Mouse (Mus musculus): ENCODE measurements around the gene Tmem101. TPM values are rescaled to one million over a fixed set of nuclear protein-coding genes. Genes with fewer than 3 reads are reported as not detected.
A peak's percentile ranks its signal among the peaks of the same experiment; 100 is the strongest.

Gene Tmem101
- polyA plus RNA-seq, 1 experiment from 2014 or later = 25.0 TPM

DNA sequence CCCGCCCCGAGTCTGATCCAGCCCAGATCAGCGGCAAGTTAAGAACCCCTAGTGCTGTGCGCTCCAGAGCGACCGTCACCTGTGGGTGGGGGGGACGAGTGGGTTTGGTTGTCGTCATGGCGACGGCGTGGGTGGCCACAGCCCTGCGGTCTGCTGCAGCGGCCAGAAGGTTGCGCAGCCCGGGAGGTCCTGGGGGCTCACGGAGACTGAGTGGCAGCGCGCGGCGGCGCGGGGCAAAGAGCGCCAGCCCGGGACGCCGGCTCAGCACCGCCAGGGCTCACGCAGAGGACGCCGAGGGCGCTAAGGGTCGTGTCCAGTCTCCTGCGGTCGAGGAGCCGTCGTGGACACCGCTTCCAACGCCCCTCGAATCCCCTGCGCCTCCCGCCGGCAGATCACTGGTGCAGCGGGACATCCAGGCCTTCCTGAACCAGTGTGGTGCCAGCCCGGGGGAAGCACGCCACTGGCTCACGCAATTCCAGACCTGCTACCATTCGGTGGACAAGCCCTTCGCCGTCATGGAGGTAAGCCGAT, 10.7 kb downstream of the Tmem101 start, which contains the start of gene Nags:
Gene Nags (plus strand): TSS at position 43 of the 531 bp plus-strand sequence.
- Histone ChIP-seq H3K4me2 (ENCODE audit: low read length) (peak within 1 kb of the TSS; percentile 51), H3K4me1 (replicated peaks; ENCODE audit: insufficient read depth, low read length) (peaks cover 9% of the 10 kb centered on the region; the same call in 1 of the 2 replicates), H3K4me3 (replicated peaks; ENCODE audit: low read depth, low read length) (peak within 1 kb of the TSS; percentile 26), H3K36me3 (ENCODE audit: insufficient read depth, low read length) (no peaks in the 10 kb centered on the region), H3K9ac (ENCODE audit: low read depth, low read length) (no peak within 1 kb of the TSS), H3K9me3 (replicated peaks; ENCODE audit: low read length) (no peaks in the 10 kb centered on the region), H3K27ac (no peak within 1 kb of the TSS), H3K27me3 (ENCODE audit: insufficient read depth, low read length) (peaks cover 36% of the 10 kb centered on the region)
- DNase-seq (ENCODE audit: low spot score) = no peak
- ATAC-seq (replicated peaks; ENCODE audit: low FRiP score, low read depth) = no peak
- no peak for TF ChIP-seq CTCF (IDR thresholded peaks at IDR 0.05; ENCODE audit: low read depth)
- 1% methylated on average over 50 of the region's 50 CpGs for WGBS

DNA sequence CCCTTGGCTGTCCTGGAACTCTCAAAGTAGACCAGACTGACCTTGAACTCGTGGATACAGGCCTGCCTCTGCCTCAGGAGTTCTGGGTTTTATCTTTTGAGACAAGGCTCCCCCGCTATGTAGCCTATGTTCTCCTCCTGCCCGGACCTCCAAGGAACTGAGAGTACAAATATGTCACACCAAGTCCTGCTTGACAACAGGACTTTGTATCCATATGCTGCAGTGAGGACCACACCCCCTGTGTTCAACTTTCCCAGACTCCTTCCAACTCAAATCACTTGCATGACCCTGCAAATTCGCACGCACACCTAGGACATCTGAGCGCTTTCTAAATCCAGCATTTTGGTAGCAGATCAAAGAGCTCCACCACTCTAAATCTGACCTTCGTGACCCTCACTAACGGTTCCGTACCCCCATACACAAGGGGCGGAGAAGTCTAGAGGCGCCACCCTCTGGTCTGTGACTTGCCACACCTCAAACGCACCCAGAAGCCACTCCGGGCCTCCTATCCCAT, 11.2 kb downstream of the Tmem101 start:
- ATAC-seq (replicated peaks; ENCODE audit: low FRiP score, low read depth) = no peak
- Histone ChIP-seq H3K4me2 (ENCODE audit: low read length) (peak overlapping the region; percentile 51), H3K9ac (ENCODE audit: low read depth, low read length) (no peak overlapping the region), H3K36me3 (ENCODE audit: insufficient read depth, low read length) (no peaks in the 10 kb centered on the region), H3K4me3 (replicated peaks; ENCODE audit: low read depth, low read length) (peak overlapping the region; percentile 26), H3K27me3 (ENCODE audit: insufficient read depth, low read length) (peaks cover 36% of the 10 kb centered on the region), H3K9me3 (replicated peaks; ENCODE audit: low read length) (no peaks in the 10 kb centered on the region), H3K27ac (no peak overlapping the region), H3K4me1 (replicated peaks; ENCODE audit: insufficient read depth, low read length) (peaks cover 9% of the 10 kb centered on the region; the same call in 1 of the 2 replicates)
- no peak for DNase-seq (ENCODE audit: low spot score)
- no peak for TF ChIP-seq CTCF (IDR thresholded peaks at IDR 0.05; ENCODE audit: low read depth)
- WGBS = 30% methylated on average over 13 of the region's 13 CpGs

DNA sequence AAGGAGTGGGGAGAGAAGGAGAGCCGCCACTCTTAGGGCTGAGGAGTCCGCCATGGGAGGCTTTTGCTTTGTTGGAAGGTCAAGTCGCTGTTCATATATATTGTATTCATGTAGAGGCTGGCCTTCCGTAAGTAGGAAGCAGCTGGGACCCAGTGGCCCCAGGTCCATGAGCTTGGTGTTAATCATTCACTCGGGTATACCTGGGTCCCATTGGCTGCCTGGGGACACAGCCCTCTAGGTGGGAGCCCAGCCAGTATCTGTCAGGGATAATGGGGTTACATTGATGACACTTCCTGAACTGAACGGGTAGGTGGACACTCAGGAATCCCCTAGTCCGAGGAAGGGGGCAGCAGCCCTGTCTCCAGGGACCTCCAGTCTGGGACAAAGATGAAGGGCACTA, 13.8 kb downstream of the Tmem101 start:
- H3K27ac ChIP-seq = no peak overlapping the region
- peaks cover 24% of the 10 kb centered on the region for H3K27me3 ChIP-seq (ENCODE audit: insufficient read depth, low read length)
- no peak overlapping the region for H3K4me3 ChIP-seq (replicated peaks; ENCODE audit: low read depth, low read length)
- H3K9me3 ChIP-seq (replicated peaks; ENCODE audit: low read length) = no peaks in the 10 kb centered on the region
- no peak for TF ChIP-seq CTCF (IDR thresholded peaks at IDR 0.05; ENCODE audit: low read depth)
- H3K4me2 ChIP-seq (ENCODE audit: low read length) = no peak overlapping the region
- ATAC-seq (replicated peaks; ENCODE audit: low FRiP score, low read depth) = 0 out of 2 replicates have a peak, but pooled peaks have one; percentile 29
- whole genome bisulfite sequencing = 53% methylated on average over 7 of the region's 7 CpGs
- no peak overlapping the region for H3K9ac ChIP-seq (ENCODE audit: low read depth, low read length)
- H3K4me1 ChIP-seq (replicated peaks; ENCODE audit: insufficient read depth, low read length) = peaks cover 9% of the 10 kb centered on the region; the same call in 1 of the 2 replicates
- no peak for DNase-seq (ENCODE audit: low spot score)
- H3K36me3 ChIP-seq (ENCODE audit: insufficient read depth, low read length) = no peaks in the 10 kb centered on the region

DNA sequence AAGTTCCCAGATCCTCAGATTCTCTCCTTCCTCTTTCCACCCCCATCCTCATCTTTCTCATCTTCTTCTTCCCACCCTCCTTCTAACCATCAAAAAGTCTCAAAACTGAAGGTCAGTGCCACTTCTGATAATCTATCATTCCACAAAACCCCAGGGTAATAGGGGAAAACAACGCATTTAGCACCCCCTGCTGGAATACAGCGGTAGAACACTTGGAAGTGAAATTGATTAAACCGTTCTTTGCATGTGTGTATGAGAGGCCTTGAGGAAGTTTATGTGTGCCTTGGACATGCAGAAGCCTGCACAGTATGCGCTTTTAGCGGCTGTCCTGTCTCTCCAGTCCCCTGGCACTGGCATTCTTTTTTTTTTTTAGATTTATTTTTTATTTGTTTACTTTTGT, 15.7 kb downstream of the Tmem101 start:
- H3K36me3 ChIP-seq (ENCODE audit: insufficient read depth, low read length) = no peaks in the 10 kb centered on the region
- no peak overlapping the region for H3K4me2 ChIP-seq (ENCODE audit: low read length)
- H3K27me3 ChIP-seq (ENCODE audit: insufficient read depth, low read length) = peaks cover 8% of the 10 kb centered on the region
- H3K4me3 ChIP-seq (replicated peaks; ENCODE audit: low read depth, low read length) = no peak overlapping the region
- DNase-seq (ENCODE audit: low spot score) (peak; percentile 76), ATAC-seq (replicated peaks; ENCODE audit: low FRiP score, low read depth) (no peak)
- H3K9me3 ChIP-seq (replicated peaks; ENCODE audit: low read length) = no peaks in the 10 kb centered on the region
- 1% methylated on average over 5 of the region's 5 CpGs for WGBS
- no peak overlapping the region for H3K27ac ChIP-seq
- peaks cover 5% of the 10 kb centered on the region; the same call in 1 of the 2 replicates for H3K4me1 ChIP-seq (replicated peaks; ENCODE audit: insufficient read depth, low read length)
- peak; percentile 93 for TF ChIP-seq CTCF (IDR thresholded peaks at IDR 0.05; ENCODE audit: low read depth)
- no peak overlapping the region for H3K9ac ChIP-seq (ENCODE audit: low read depth, low read length)

DNA sequence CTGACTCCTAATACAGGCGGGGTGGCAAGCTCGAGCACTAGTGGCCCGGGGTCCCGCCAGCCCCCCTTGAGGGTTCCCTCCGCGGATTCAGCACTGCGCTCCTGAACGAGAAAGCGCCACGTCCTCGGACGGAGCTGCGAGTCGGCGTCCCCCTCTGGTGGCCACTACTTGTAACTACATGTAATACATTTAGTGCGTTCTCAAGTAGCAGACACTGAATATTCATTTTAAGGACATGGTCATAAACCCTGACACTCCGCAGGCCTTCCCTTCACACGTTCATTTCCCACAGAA, 17.8 kb downstream of the Tmem101 start:
- H3K4me2 ChIP-seq (ENCODE audit: low read length) = peak overlapping the region; percentile 47
- peak; percentile 94 for TF ChIP-seq CTCF (IDR thresholded peaks at IDR 0.05; ENCODE audit: low read depth)
- DNase-seq (ENCODE audit: low spot score) (peak; percentile 88), ATAC-seq (replicated peaks; ENCODE audit: low FRiP score, low read depth) (no peak)
- H3K9me3 ChIP-seq (replicated peaks; ENCODE audit: low read length) = no peaks in the 10 kb centered on the region
- no peaks in the 10 kb centered on the region for H3K36me3 ChIP-seq (ENCODE audit: insufficient read depth, low read length)
- under 1% methylated on average over 18 of the region's 18 CpGs for WGBS
- no peak overlapping the region for H3K9ac ChIP-seq (ENCODE audit: low read depth, low read length)
- H3K27ac ChIP-seq = no peak overlapping the region
- H3K4me1 ChIP-seq (replicated peaks; ENCODE audit: insufficient read depth, low read length) = no peaks in the 10 kb centered on the region
- no peak overlapping the region for H3K4me3 ChIP-seq (replicated peaks; ENCODE audit: low read depth, low read length)
- no peaks in the 10 kb centered on the region for H3K27me3 ChIP-seq (ENCODE audit: insufficient read depth, low read length)

DNA sequence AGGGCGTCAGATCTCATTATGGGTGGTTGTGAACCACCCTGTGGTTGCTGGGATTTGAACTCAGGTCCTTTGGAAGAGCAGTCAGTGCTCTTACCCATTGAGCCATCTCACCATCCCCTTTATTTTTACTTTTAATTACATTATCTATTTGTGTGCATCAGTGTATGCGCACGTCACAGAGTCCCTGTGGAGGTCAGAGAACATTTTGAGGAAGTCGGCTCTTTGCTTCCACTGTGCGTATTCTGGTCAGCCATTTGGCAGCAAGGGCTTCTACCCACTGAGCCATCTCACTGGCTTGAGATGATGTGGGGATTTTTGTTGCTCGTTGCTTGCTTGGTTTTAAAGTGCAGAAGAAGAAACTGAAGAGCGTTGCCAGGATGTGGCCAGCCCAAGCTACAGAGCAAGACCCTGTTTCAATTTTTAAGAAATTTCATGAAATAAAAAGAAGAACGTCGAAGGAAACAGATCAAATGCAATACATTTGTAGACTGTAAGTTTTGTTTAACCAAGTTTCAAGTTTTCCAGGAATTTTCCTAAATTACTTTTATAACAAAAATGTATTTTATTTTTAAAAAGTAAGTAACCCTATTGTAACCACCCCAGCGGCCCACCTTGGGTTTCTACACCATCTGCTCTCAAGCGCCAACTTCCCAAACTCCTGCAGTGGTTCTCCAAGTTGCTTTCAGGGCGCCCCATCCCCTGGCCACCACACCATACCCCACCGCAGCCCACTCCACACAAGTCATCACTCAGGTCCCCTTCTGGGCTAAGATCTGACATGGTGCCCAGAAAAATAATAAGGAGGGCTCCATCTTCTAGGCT, 18.4 kb downstream of the Tmem101 start:
- Histone ChIP-seq H3K4me2 (ENCODE audit: low read length) (peak overlapping the region; percentile 47), H3K9me3 (replicated peaks; ENCODE audit: low read length) (no peaks in the 10 kb centered on the region), H3K27ac (no peak overlapping the region), H3K36me3 (ENCODE audit: insufficient read depth, low read length) (no peaks in the 10 kb centered on the region), H3K27me3 (ENCODE audit: insufficient read depth, low read length) (no peaks in the 10 kb centered on the region), H3K4me3 (replicated peaks; ENCODE audit: low read depth, low read length) (no peak overlapping the region), H3K9ac (ENCODE audit: low read depth, low read length) (no peak overlapping the region), H3K4me1 (replicated peaks; ENCODE audit: insufficient read depth, low read length) (no peaks in the 10 kb centered on the region)
- 47% methylated on average over 13 of the region's 13 CpGs for WGBS
- ATAC-seq (replicated peaks; ENCODE audit: low FRiP score, low read depth) = no peak
- TF ChIP-seq CTCF (IDR thresholded peaks at IDR 0.05; ENCODE audit: low read depth) = no peak
- DNase-seq (ENCODE audit: low spot score) = no peak

Measured in kidney, postnatal 0 days (tissue).